Mouse (Mus musculus): ENCODE measurements at regions not wholly inside any gene's neighbourhood (a gene's known extent, or its start where the extent isn't known, plus 50 kb on each side); places are given as distances from the start of the nearest gene placed in this dataset.

DNA sequence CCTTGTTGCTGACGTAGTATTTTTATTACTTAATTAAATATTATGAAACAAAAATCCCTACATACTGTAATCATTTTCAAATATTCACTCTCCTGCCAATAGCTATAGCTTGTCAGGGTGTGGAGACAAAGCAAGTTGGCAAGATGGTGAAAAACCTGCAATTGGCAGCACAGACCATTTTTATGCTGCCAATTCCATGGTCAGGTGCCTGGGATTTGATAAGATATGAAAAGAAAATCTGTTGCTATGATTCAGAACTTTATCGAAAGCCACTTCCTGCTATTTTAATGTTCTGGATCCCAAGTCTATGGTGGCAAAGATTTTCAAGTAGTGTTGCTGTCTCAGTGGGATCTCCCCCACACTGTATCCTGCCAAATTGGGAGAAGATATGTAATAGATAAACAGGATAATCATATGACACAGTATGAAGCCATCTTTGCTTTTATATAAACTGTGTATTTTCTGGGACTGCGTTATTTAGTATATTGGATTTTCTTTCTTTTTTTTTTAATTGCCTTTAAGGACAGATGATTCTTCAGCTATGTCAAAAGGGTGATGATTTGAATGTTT, 165.3 kb upstream of the Lrrc3b start:
- peak; percentile 73 for ATAC-seq (ENCODE audit: low TSS enrichment)

DNA sequence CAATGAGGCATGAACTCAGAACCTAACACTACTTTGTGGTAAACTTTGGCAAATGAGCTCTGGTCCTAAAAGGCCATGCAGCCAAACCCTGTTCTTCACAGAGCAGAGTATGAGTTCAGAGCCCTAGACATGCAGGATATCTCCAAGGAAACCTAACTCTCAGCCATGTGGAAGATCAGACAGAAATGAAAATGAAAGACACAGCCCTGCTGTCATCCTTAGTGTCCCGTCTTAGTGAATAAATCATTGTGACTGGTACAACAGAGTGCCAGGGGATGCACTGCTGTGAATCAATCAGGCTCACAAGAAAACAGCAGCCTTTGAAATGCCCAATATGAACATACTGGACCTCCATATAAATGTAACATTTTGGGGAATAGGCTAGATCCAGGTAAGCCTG, 171.4 kb upstream of the Lrrc3b start:
- ATAC-seq (ENCODE audit: low TSS enrichment): no peak

DNA sequence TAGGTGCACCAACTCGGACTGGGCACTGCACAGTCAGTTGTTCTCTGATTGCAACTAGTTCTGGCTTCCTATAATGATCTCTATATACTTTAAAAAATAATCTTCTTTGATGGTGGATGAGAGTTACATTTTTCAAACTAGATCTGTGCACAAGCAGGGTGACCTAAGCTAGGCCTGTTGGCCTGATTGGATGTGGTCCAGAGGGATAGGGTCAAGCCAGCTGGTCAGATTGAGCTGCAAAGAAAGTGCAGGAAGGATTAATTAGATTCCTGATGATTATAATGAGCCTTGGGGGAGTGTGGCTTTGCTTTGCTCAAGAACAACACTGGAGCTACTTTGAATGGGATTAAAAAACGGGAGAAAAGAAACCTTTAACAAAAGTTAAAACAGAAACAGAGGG, 195.8 kb upstream of the Lrrc3b start:
- ATAC-seq (ENCODE audit: low TSS enrichment): no peak

DNA sequence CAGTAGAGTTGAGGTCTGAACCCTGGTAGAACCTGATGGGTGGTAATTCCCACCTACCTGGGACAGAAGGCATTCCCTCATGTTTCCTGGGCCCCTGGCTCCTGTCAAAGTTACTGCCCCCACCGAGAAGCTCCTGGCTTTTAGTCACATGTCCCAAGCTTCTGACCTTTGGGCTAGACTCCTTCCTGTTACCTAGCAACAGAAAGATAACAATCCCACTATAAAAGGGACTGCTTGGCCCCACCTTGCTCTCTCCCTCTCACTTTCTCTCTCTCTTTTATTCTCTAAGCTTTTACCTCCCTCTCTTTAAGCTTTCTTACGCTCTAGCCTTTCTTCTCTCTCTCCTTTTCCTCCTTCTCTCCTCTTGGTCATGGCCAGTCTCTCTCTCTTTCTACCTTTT, 198.9 kb upstream of the Lrrc3b start:
- ATAC-seq (ENCODE audit: low TSS enrichment): no peak

DNA sequence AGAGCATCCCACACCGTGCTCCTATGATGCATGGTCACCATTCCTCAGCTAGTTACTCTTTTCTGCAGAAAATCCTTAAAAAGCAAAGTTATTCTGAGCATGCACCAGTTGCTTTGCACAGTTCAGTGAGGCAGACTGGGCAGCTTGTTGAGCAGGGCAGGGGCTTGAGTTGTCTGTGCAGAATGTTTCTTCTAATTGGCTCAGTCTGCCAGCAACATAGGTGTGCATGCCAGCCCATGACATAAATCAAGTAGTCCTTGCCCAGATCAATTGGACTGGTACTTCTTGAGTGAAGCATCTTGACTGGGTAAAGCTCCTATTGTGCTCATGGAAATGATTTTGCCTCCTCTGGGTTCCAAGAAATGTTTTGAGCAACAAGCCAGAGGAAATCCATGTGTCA, 200.1 kb upstream of the Lrrc3b start:
- ATAC-seq (ENCODE audit: low TSS enrichment): peak; percentile 69

DNA sequence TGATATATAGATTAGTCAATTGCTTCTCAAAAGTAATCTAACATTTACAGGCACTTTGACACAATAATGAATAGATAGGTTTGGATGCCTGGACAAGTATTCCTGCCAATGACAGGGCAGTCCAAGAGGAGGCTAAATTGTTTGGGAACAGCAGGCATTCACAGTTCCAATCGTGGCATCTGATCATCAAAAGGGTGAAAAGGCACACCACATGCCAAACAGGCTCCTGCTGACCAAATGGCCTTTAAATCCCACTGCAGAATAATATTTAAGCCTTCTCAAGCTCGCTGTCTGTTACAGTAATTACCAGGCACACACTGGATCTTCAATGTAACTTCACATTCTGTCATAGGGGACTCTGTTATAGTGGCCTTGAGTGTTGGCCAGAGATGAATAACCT, 222.1 kb upstream of the Lrrc3b start:
- ATAC-seq (ENCODE audit: low TSS enrichment): no peak

DNA sequence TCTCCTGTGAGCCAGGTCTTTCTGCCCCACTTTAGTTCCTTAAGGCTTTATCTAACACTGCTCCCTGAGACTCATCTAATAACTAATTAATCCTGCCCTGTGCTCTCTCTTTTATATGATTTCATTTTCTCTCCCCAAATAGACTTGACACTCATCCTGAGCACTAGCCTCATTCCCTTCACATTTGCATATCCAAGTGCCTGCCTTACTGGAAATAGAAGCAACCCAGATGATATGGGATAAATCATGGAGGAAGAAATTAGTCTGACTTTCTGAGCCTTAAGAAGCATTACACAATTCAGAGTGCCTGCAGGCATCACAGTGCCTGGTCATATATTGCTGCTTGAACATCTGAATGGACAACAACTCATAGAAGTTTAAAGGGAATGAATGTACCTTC, 233.5 kb upstream of the Lrrc3b start:
- ATAC-seq (ENCODE audit: low TSS enrichment): peak; percentile 92

DNA sequence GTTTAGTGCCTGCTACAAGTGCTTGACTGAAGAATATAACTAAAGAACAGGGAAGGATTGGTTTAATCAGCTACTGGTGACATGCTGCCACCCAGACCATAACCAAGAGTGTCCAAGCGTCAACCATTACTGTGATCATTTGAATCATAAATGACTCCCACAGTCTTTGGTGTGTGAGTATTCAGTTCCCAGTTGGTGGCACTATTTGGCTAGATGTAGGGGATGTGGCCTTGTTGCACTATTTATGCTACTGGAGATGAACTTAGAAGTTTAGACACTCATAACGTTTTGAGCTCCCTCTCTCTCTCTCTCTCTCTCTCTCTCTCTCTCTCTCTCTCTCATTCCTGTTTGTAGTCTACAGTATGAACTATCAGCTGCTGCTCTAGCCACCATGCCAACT, 238.4 kb upstream of the Lrrc3b start:
- no peak for ATAC-seq (ENCODE audit: low TSS enrichment)

DNA sequence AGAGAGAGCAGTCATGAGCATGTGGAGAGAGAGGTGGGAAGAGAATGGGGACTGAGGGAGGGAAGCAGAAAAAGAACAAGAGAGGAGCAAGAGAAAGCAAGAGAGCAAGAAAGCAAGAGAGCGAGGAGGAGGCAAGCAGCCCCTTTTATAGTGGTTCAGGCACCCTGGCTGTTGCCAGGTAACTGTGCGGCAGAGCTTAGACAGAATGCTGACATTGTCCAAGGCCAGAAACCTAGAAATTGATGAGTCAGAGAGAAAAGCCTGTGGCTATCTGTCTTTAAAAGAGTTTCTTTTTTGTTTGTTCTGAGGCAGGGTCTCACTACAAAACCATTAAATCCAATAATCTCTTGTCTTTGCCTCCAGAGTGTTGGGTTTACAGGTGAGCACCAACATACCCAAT, 240.7 kb upstream of the Lrrc3b start:
- no peak for ATAC-seq (ENCODE audit: low TSS enrichment)

DNA sequence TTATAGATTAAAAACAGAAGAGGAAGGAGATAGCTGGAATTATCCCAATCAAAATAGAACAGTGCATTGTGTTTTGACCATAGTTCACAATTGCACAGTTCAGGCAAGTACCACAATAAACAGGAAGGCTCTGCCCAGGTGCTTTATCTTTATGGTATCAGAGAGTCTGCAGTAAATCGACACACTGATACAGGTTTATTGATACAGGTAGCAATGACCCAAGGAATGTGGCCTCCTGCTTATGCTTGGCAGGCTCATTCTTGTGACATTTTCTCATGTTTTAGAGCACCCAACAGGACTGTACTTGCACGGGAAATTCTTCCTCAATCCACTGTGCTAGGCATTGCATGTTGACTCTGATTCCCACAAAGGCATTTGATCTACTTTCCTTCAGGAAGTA, 259.2 kb upstream of the Lrrc3b start:
- ATAC-seq (ENCODE audit: low TSS enrichment): no peak

DNA sequence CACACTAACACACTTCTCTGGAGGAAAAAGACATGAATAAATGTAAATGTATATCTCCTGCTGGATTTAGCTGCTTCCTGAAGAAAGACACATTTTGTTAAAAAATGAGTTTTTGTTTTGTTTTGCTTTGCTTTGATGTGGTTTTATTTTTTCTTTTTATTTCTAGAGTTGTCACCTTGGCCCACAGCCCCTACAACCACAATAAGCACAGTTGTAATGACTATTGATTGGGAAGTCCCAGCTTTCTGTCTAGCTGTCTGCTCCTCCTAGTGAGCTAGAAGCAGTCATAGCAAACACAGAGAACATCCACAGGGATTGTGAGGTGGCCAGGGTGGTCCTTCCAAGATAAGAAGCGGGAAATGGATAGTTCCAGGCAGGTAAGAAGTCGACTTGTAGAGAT, 259.8 kb upstream of the Lrrc3b start:
- ATAC-seq (ENCODE audit: low TSS enrichment): no peak

DNA sequence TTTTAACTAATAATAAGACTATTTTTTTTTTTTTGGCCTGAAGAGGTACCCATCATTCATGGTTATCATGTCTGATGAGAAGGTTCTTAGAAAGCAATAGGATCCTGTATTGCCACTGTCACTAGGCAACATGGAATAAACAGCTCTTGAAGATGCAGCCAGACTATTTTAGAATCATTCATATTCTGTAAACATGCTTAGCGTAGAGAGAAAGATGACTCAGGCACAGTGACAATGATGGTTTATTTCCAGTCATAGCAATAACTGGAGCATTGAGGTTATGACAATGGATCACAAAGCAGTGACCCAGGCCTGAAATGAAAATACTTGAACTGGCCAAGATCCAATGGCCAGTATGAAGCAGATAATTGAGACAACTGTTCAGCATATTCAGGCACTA, 283.3 kb upstream of the Lrrc3b start:
- ATAC-seq (ENCODE audit: low TSS enrichment): no peak

DNA sequence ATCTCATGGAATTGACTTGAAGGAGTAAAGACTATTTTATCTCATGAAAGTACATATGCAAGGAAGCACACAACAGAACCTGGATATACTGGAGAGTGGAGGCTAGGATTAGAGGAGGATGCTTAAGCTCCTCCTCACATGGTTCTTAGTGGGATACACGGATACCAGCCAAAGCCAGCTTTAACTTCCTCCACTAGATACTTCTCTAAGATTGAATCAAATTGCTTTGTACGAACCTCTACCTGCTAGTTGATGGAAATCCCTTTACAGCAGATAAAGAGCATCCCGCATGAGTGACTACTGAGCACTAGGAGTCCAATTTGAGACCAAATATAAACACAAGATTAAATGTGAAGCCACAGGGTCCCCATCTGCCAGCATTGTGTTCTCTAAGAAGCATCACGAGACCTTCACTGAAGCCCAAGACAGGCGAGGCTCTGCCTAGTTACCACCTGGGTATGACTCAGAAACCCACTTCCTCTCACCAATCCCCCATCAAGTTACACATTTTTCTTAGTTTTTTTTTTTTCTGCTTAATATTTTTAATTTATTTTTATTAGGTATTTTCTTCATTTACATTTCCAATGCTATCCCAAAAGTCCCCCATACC, 307.9 kb upstream of the Lrrc3b start:
- no peak for ATAC-seq (ENCODE audit: low TSS enrichment)

DNA sequence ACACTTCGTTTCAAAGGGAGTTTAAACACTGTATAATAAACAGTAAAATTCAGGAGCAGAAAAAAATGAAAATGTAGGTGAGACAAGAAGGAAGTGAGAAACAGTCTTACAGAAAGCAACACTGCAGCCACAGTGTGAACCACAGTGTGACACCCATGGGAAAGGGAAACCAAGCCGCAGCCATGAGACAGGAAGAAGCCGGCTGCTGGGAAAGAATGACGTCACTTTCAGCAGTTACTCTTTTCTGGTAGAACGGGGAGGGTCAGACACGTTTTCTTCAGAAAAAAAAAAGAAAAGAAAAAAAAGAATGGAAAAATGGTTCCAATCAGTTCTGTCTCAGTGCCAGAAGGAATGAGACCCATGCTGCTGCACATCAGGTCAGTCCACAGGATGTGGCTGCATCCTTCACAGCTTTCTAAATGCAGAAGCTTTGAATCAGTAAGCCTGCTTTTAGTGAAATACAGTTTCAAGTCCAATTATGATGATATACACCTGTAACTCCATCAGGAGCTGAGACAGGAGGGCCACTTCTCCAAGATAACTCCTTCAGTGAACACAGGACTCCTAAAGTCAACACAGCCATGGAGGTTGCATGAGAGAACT, 331.2 kb upstream of the Lrrc3b start:
- ATAC-seq (ENCODE audit: low TSS enrichment): peak; percentile 59; the same call in 1 of the 2 replicates

DNA sequence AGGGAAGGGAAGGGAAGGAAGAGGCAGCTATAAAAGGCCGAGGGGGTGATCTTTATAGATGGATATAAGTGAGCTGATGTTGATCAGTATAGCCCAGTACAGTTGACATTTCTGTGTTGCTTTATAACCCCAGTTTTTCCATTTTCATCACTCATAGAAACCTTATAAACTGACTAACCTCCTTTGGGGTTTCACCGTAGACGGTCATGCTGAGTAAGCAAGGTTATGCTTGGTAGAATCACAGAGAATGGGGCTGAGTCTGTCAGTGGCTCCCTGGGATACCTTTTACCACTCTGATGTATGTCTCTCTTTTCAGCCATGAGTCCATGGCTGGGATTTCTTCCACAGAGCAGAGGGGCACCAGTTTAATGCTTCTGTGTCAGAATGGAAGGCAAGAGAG, 345.9 kb upstream of the Lrrc3b start:
- ATAC-seq (ENCODE audit: low TSS enrichment): no peak

DNA sequence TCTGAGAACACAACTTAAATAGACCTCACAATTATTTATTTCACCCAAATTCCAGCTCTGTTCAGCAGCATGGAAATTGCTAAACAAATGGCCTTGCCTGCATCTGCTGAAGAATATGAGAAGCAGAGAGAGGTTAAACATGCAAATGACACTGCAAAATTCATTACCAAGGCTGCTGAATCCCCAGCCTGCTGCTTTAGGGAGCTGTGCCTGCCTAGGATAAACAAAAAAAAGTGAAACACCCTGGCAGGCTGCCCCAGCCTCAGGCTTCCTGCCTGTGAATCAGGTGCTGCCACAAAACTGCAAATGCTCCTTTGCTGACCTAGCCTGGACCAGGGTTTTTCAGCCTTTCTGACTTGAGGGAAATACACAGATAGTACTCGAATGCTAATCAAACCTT, 346.4 kb upstream of the Lrrc3b start:
- ATAC-seq (ENCODE audit: low TSS enrichment): 0 out of 2 replicates have a peak, but pooled peaks have one; percentile 34

DNA sequence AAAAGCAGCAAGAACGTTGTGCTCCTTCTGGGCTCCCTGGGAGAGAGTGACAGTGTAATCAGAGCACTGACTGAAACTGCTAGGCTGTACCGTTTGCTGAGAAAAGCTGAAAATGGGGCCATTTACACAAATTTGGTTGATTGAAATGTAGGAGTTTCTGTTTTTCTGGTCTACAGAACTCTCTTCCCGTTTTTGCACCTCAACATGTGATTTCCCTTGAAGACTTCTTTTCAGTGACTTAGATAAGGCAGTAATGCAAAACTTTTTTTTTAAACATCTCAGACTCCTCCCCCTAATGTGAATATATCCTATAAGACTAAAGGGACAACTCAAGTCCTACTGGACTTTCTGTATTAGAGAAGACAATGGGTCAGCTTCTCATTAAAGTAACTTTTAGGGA, 356.9 kb upstream of the Lrrc3b start:
- ATAC-seq (ENCODE audit: low TSS enrichment): no peak

DNA sequence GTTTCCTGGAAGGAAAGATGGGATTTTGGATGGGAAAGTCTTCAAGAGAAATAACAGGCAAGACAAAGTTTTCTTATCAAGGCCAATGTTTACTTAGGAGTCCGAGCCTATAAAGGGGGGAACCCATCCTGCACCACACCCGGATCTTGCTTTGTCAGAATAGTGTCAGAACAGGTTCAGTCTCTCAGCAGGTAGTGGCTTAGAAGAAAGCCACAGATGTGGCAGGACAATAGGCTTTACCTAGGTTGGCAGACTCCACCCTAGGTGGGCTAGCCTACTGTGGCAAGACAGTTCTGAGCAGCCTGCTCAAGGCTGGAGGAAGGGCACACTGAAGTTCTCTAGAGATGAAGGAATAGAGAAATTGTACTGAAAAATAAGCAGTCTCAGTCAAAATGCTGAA, 358.2 kb upstream of the Lrrc3b start:
- no peak for ATAC-seq (ENCODE audit: low TSS enrichment)

DNA sequence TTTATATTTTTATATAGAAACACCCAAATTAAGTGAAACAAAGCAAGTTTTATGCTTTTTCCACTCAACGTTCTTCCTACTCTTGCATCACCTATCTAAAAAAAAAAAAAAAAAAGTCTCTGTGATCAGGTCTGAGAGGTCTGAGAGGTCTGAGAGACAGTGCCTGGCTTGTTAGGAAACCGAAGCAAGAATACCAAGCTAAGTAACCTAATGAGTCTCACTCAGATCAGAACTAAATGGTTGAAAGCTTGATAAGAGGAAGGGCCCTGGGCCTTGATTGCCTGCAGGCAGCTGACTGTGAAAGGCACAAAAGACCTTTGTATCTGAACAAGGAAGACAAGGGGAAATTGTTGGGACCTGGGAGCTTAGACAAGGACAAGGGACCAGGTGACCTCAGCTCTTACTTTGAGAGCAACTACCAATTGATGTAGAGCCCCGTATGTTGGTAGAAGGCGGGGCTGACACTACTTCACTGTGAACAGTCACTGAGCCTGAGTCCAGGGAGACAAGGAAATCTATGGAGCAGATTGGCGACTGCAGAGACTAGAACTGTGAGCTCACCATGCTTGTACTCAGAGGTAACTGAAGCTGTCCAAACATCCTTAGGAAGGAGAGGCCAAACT, 362.8 kb upstream of the Lrrc3b start:
- no peak for ATAC-seq (ENCODE audit: low TSS enrichment)

DNA sequence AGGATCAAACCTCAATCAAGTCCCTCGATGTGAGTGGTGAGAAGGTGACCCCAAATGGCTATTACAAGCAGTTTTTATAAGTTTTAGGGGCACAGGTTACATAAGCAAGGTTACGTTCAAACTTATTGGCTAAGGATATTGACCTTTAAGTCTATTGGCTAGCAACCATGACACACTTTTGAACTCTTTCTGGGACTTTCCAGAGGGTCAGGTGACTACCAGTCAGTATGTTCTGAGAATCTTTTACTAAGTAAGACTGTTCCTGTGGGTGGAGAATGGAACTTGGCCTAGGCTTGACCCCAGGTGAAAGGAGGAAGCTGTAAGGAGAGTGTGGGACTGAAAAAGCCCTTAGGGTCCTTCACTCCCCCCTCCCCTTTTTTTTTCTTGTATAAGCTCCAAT, 370.3 kb upstream of the Lrrc3b start:
- no peak for ATAC-seq (ENCODE audit: low TSS enrichment)

DNA sequence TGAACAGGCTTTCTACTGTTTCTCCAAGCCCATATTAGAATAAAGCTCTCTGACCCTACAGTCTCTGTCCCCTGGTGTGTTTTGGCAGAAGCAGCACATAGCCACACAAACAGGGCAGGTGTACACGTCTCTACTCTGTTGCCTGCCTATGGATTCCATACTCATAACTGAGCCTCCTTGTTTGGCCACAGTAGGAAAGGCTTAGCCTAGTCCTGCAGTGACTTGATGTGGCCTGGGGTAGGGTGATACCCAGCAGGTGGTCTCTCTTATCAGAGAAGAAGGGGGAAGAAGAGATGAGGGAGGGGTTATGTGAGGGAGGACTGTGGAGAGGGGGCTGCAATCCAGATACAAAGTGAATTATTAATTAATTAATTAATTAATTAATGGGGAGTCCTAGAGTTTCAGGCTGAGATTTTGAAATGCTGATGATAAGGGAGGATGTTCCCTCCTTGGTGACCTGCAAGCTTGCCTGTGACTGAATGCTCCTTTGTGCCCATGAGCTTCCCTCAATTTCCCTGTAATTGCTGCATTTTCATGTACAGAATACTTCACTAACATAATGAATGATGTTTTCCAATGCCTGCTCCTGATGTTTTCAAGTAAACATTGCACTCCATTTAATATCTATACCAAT, 402.7 kb upstream of the Lrrc3b start:
- no peak for ATAC-seq (ENCODE audit: low TSS enrichment)

DNA sequence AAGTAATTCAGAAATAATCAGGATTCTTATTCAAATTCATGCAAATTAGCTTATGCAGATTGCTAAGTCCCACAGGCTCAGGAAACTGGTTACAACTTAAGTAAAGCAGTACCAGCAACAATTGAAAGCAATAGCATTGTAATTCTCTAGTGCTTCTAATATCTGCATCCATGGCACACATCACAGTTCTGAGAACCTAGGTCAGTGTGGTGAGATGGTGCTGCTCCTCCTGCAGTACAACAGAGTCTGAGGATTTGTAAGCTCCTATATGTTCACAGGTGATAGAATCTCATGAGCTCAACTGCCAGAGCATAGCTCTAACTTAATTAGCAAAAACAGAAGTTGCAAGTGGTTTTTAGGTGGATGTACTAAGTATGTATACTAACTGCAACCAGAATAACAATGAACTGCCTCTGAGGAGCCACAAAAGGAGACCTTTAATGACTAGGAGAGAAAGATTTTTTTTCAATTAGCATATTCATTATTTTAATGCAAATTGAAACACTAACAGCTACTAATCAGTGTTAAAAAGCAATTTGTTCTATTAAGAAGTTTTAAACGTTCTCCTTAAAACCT, 403.3 kb upstream of the Lrrc3b start:
- ATAC-seq (ENCODE audit: low TSS enrichment): no peak

DNA sequence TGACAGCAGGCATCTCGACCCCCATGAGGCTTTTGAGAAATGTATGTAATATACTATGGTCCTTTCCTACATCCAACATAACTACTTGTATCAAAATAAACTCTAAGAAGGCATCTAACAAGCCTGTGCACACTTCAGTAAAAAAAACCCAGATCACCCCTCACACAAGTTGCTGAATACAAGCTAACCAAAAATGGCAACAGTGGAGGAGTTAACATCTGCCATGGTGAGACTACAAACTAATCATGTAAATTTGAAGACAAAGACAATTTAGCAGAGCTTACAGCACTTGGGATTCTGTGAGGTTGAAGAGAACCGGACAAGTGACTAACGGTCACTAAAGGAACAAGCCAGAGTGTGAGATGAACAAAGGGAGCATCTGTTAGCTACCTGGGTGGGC, 380.6 kb upstream of the Ngly1 start:
- ATAC-seq (ENCODE audit: low TSS enrichment): peak; percentile 74
